Comparison of ENCODE assay signal across 8 mouse cellular contexts in the genomic region with DNA sequence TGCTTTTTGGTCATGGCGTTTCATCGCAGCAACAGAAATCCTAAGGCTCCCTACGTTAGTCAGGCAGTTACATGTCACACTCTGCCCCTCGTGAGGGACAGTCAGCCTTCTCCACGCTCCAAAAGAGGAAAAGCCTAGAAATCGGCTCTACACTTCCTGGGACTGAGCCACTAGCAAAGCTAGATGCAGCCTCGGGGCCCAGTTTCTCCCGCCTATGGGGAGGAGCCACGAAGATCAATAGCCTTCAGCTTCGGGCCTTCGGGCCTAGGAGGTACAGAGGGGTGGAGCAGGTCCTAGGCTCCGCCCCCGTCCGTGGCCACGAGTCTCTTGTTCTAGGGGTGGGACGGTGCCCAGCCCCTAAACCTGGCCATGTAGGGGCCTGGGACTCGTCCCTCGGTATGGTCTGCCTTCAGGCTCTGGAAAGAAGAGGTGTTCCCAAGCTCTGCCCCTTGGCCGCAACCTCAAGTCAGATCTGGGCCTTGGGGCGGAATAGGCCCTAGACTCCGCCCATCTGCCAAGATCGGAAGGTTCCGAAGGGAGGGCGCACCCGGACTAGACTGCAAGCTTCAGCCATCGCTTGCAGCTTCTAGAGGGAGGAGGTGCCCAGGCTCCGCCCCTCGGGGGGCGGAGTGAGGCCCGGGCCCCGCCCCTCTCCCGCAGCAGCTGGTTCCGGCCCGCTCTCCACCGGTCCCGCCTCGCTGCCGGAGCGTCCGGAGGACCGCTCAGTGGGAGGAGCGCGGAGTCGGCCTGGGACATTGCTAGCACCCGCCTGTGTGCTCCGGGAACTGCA. TPM values are rescaled to one million over a fixed set of nuclear protein-coding genes. Genes with fewer than 3 reads are reported as not detected.
A peak's percentile ranks its signal among the peaks of the same experiment; 100 is the strongest.
DNase-seq lines count a peak whose midpoint lies in the region; ATAC-seq and TF ChIP-seq lines count a peak whose summit lies in the region.

A gene (plus strand): TSS at position 339 of the 790 bp plus-strand sequence.

- TF ChIP-seq EP300 in heart, postnatal 0 days (IDR thresholded peaks at IDR 0.05; ENCODE audit: low read depth): no peak

- peak within 1 kb of the TSS; percentile 94 for H3K4me3 ChIP-seq in E14TG2a.4 (replicated peaks; ENCODE audit: low read length)
- peak within 1 kb of the TSS; percentile 79 for H3K4me3 ChIP-seq in forebrain, embryonic 12.5 days (replicated peaks)
- peak within 1 kb of the TSS; percentile 91 for H3K4me3 ChIP-seq in heart, postnatal 0 days (ENCODE audit: low read depth, low read length)
- peak within 1 kb of the TSS; percentile 79 for H3K4me3 ChIP-seq in liver, embryonic 16.5 days (ENCODE audit: low read depth, low read length)
- H3K4me3 ChIP-seq in neural tube, embryonic 13.5 days: peak within 1 kb of the TSS; percentile 84
- peak within 1 kb of the TSS; percentile 94 for H3K4me3 ChIP-seq in testis, adult 2 months (ENCODE audit: control insufficient read depth, low read depth, low read length)

- no peaks in the 10 kb centered on the region for H3K9me3 ChIP-seq in E14TG2a.4 (ENCODE audit: low read length)
- no peaks in the 10 kb centered on the region for H3K9me3 ChIP-seq in forebrain, embryonic 12.5 days
- no peaks in the 10 kb centered on the region for H3K9me3 ChIP-seq in heart, postnatal 0 days (replicated peaks; ENCODE audit: control insufficient read depth, low read length)
- no peaks in the 10 kb centered on the region for H3K9me3 ChIP-seq in liver, embryonic 16.5 days (replicated peaks; ENCODE audit: control insufficient read depth, low read length)
- no peaks in the 10 kb centered on the region for H3K9me3 ChIP-seq in neural tube, embryonic 13.5 days

- H3K4me2 ChIP-seq in forebrain, embryonic 12.5 days: peak within 1 kb of the TSS; percentile 65
- peak within 1 kb of the TSS; percentile 95 for H3K4me2 ChIP-seq in heart, postnatal 0 days (ENCODE audit: low read depth, low read length)
- peak within 1 kb of the TSS; percentile 58 for H3K4me2 ChIP-seq in liver, embryonic 16.5 days (ENCODE audit: low read depth, low read length)
- peak within 1 kb of the TSS; percentile 62 for H3K4me2 ChIP-seq in neural tube, embryonic 13.5 days

- H3K9ac ChIP-seq in forebrain, embryonic 12.5 days: peak within 1 kb of the TSS; percentile 82
- H3K9ac ChIP-seq in heart, postnatal 0 days (replicated peaks; ENCODE audit: low read depth, low read length): peak within 1 kb of the TSS; percentile 91
- H3K9ac ChIP-seq in liver, embryonic 16.5 days (ENCODE audit: low read depth, low read length): peak within 1 kb of the TSS; percentile 83
- H3K9ac ChIP-seq in neural tube, embryonic 13.5 days: peak within 1 kb of the TSS; percentile 89

- 0 out of 2 replicates have a peak, but pooled peaks cover 4% of the 10 kb centered on the region for H3K36me3 ChIP-seq in E14TG2a.4 (ENCODE audit: insufficient read depth, low read length)
- H3K36me3 ChIP-seq in forebrain, embryonic 12.5 days (replicated peaks): no peaks in the 10 kb centered on the region; the same call in 1 of the 2 replicates
- no peaks in the 10 kb centered on the region for H3K36me3 ChIP-seq in heart, postnatal 0 days (replicated peaks; ENCODE audit: control insufficient read depth, insufficient read depth, low read length)
- H3K36me3 ChIP-seq in liver, embryonic 16.5 days (ENCODE audit: control insufficient read depth, insufficient read depth): no peaks in the 10 kb centered on the region
- H3K36me3 ChIP-seq in neural tube, embryonic 13.5 days: 0 out of 2 replicates have a peak, but pooled peaks cover 3% of the 10 kb centered on the region
- no peaks in the 10 kb centered on the region for H3K36me3 ChIP-seq in testis, adult 2 months (ENCODE audit: control insufficient read depth, insufficient read depth, low read length)

- H3K27me3 ChIP-seq in E14TG2a.4 (ENCODE audit: insufficient read depth, low read length): peaks cover 4% of the 10 kb centered on the region; the same call in 1 of the 2 replicates
- no peaks in the 10 kb centered on the region for H3K27me3 ChIP-seq in forebrain, embryonic 12.5 days
- no peaks in the 10 kb centered on the region for H3K27me3 ChIP-seq in heart, postnatal 0 days (ENCODE audit: control insufficient read depth, insufficient read depth, low read length)
- no peaks in the 10 kb centered on the region for H3K27me3 ChIP-seq in liver, embryonic 16.5 days (ENCODE audit: control insufficient read depth, insufficient read depth, low read depth, low read length)
- H3K27me3 ChIP-seq in neural tube, embryonic 13.5 days: no peaks in the 10 kb centered on the region
- no peaks in the 10 kb centered on the region for H3K27me3 ChIP-seq in testis, adult 2 months (ENCODE audit: control insufficient read depth, insufficient read depth, low read length)

- TF ChIP-seq CTCF in E14TG2a.4 (conservative IDR thresholded peaks at IDR 0.05; ENCODE audit: low read length): no peak
- no peak for TF ChIP-seq CTCF in heart, postnatal 0 days (IDR thresholded peaks at IDR 0.05; ENCODE audit: low read depth)
- TF ChIP-seq CTCF in testis, adult 2 months (IDR thresholded peaks at IDR 0.05; ENCODE audit: control insufficient read depth, insufficient read depth, insufficient replicate concordance, low read depth, low read length): no peak

- peak; percentile 92 for DNase-seq in c-Kit-positive CD71-positive TER-119-positive erythroid progenitor cells, embryonic 14.5 days (ENCODE audit: low spot score)
- DNase-seq in heart, postnatal 0 days (ENCODE audit: low spot score): peak; percentile 96
- DNase-seq in kidney, postnatal 4 days: peak; percentile 94 to 97

- peaks cover 24% of the 10 kb centered on the region for H3K4me1 ChIP-seq in E14TG2a.4 (replicated peaks; ENCODE audit: low read depth, low read length)
- H3K4me1 ChIP-seq in forebrain, embryonic 12.5 days: peaks cover 17% of the 10 kb centered on the region
- H3K4me1 ChIP-seq in heart, postnatal 0 days (ENCODE audit: control insufficient read depth, insufficient read depth): peaks cover 14% of the 10 kb centered on the region
- H3K4me1 ChIP-seq in liver, embryonic 16.5 days (ENCODE audit: control insufficient read depth, low read depth, low read length): peaks cover 23% of the 10 kb centered on the region
- peaks cover 27% of the 10 kb centered on the region for H3K4me1 ChIP-seq in neural tube, embryonic 13.5 days (replicated peaks)
- peaks cover 17% of the 10 kb centered on the region for H3K4me1 ChIP-seq in testis, adult 2 months (ENCODE audit: control insufficient read depth, insufficient read depth, low read length)

- H3K27ac ChIP-seq in forebrain, embryonic 12.5 days: peak within 1 kb of the TSS; percentile 92
- H3K27ac ChIP-seq in heart, postnatal 0 days (ENCODE audit: low read depth): peak within 1 kb of the TSS; percentile 91
- peak within 1 kb of the TSS; percentile 90 for H3K27ac ChIP-seq in liver, embryonic 16.5 days (ENCODE audit: low read length)
- H3K27ac ChIP-seq in neural tube, embryonic 13.5 days (replicated peaks): peak within 1 kb of the TSS; percentile 92
- H3K27ac ChIP-seq in testis, adult 2 months (ENCODE audit: control insufficient read depth, insufficient read depth, low read depth, low read length): peak within 1 kb of the TSS; percentile 87

- TF ChIP-seq POLR2A in testis, adult 2 months (IDR thresholded peaks at IDR 0.05; ENCODE audit: control insufficient read depth, low read depth, low read length): peak; percentile 64

- WGBS in forebrain, embryonic 12.5 days: under 1% methylated on average over 46 of the region's 46 CpGs
- 1% methylated on average over 46 of the region's 46 CpGs for WGBS in heart, postnatal 0 days
- WGBS in liver, embryonic 16.5 days (ENCODE audit: insufficient replicate concordance): under 1% methylated on average over 46 of the region's 46 CpGs
- WGBS in neural tube, embryonic 13.5 days: under 1% methylated on average over 46 of the region's 46 CpGs

- ATAC-seq in forebrain, embryonic 12.5 days (ENCODE audit: low FRiP score): peak; percentile 97
- ATAC-seq in heart, postnatal 0 days (ENCODE audit: insufficient read depth, low read depth): peak; percentile 95
- ATAC-seq in liver, embryonic 16.5 days (ENCODE audit: low read depth): peak; percentile 88
- peak; percentile 98 for ATAC-seq in neural tube, embryonic 13.5 days (ENCODE audit: low read depth)

RNA-seq across cellular contexts. Expression of the gene that starts here (rescaled TPM):
- polyA plus RNA-seq in forebrain, embryonic 12.5 days (2016; fragmentation: Nextera tagmentation; extraction: Ambion mirVana): 60.8 and 63.9 TPM in 2 replicates
- total RNA-seq in heart, postnatal 0 days (2014; rRNA removed; ENCODE audit: low replicate concordance): 42.6 and 51.0 TPM in 2 replicates
- 26.7 and 28.0 TPM in 2 replicates for polyA plus RNA-seq in heart, postnatal 0 days (2015; fragmentation: Nextera tagmentation; extraction: Ambion mirVana)
- polyA plus RNA-seq in liver, embryonic 16.5 days (2015; fragmentation: Nextera tagmentation; extraction: Ambion mirVana): 51.3 and 59.9 TPM in 2 replicates
- 47.3 and 47.6 TPM in 2 replicates for polyA plus RNA-seq in neural tube, embryonic 13.5 days (2015; fragmentation: Nextera tagmentation; extraction: Ambion mirVana)
- 6.8 and 7.9 TPM in 2 replicates for polyA plus RNA-seq in testis, adult 2 months (2012; rRNA removed)

Comparison
In these comparisons a context has a peak if more than half of its experiments do, and no peak if none do; other contexts are left out.
1. Peak in every context shown above with its lines: DNase-seq, ATAC-seq, H3K4me3 ChIP-seq and H3K27ac ChIP-seq.